Mouse (Mus musculus): ENCODE measurements at regions not wholly inside any gene's neighbourhood (a gene's known extent, or its start where the extent isn't known, plus 50 kb on each side); places are given as distances from the start of the nearest gene placed in this dataset.

- H3K36me3 ChIP-seq, result no peaks in the 10 kb centered on the region
- no peaks in the 10 kb centered on the region for H3K27me3 ChIP-seq (ENCODE audit: low read depth, poor library complexity, severe bottlenecking)
- H3K4me3 ChIP-seq, result no peak overlapping the region
- H3K27ac ChIP-seq, result no peak overlapping the region
- 90% methylated on average over 4 of the region's 4 CpGs for WGBS
- H3K4me1 ChIP-seq, result no peaks in the 10 kb centered on the region
- DNase-seq (ENCODE audit: low spot score), result no peak
- no peaks in the 10 kb centered on the region for H3K9me3 ChIP-seq (replicated peaks)
Observed at GRCm38 (mm10) chr8:8354977-8355376, 306.1 kb downstream of the Efnb2 start.

DNA sequence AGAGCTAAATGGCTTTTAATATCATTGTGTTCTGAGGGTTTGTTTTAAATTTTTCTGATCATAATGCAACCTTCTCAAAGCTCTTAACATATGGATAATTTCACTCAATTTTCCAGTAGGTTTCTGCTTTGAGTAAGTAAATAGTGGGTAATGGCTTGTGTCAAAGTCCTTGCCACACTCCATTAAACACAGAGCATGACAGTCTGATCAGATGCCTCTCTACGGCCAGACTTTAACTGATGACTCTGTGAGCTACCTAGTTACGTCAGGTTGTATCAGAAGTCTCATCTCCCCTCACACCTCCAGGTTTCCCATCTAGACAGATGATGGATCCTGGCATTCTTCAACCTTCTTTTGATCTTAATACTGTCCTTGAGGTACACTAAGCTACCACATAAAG lies 316.4 kb downstream of the Efnb2 start:
- H3K4me1 ChIP-seq, result peaks cover 4% of the 10 kb centered on the region; the same call in 1 of the 2 replicates
- no peaks in the 10 kb centered on the region for H3K27me3 ChIP-seq (ENCODE audit: low read depth, poor library complexity, severe bottlenecking)
- no peaks in the 10 kb centered on the region for H3K36me3 ChIP-seq
- no peak overlapping the region for H3K27ac ChIP-seq
- no peak for DNase-seq (ENCODE audit: low spot score)
- H3K4me3 ChIP-seq, result no peak overlapping the region
- 41% methylated on average over 2 of the region's 2 CpGs for WGBS
- H3K9me3 ChIP-seq (replicated peaks), result no peaks in the 10 kb centered on the region

DNA sequence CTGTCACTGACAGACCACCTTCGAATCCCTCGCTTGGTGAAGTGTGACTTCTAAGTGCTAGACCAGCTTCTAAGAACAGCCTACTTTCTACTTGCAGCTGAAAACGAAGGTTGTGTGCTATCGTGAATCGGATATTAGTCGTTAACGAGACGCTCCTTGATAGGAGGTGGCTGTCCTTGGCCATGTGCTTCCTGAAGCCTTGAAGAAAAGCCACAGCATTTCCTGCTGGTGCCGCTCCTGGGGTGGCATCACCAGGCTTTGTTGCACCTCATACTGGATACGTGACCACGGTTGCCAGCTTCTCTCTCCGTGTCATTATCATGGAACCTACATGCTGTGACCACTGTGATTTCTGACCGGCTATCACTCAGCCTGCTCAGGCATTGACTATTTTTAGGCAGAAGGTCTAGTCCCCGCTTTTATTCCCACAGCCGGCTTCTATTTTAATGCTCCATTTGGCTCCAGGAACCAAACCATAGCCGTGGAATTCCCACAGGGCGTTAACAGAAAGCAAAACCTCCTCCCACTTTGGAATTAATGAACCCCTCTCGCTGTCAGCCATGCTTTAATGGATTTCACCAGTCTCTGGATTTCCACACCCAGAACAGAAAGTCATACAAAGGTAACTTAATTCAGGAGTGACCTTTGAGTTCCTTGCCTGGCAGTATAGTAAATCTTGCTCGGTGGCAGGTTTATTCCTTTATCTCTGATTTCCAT lies 325.6 kb downstream of the Efnb2 start:
- H3K4me3 ChIP-seq, result no peak overlapping the region
- H3K27ac ChIP-seq, result no peak overlapping the region
- 76% methylated on average over 19 of the region's 19 CpGs for WGBS
- DNase-seq (ENCODE audit: low spot score), result no peak
- no peaks in the 10 kb centered on the region for H3K27me3 ChIP-seq (ENCODE audit: low read depth, poor library complexity, severe bottlenecking)
- peaks cover 30% of the 10 kb centered on the region for H3K4me1 ChIP-seq
- no peaks in the 10 kb centered on the region for H3K9me3 ChIP-seq (replicated peaks)
- no peaks in the 10 kb centered on the region for H3K36me3 ChIP-seq

- H3K4me1 ChIP-seq, result peaks cover 30% of the 10 kb centered on the region
- no peaks in the 10 kb centered on the region for H3K27me3 ChIP-seq (ENCODE audit: low read depth, poor library complexity, severe bottlenecking)
- WGBS, result 72% methylated on average over 7 of the region's 7 CpGs
- no peaks in the 10 kb centered on the region for H3K9me3 ChIP-seq (replicated peaks)
- no peak for DNase-seq (ENCODE audit: low spot score)
- H3K27ac ChIP-seq, result peak overlapping the region; percentile 14; the same call in 1 of the 2 replicates
- H3K36me3 ChIP-seq, result no peaks in the 10 kb centered on the region
- H3K4me3 ChIP-seq, result no peak overlapping the region
Observed at GRCm38 (mm10) chr8:8334515-8334914, 326.5 kb downstream of the Efnb2 start.

DNA sequence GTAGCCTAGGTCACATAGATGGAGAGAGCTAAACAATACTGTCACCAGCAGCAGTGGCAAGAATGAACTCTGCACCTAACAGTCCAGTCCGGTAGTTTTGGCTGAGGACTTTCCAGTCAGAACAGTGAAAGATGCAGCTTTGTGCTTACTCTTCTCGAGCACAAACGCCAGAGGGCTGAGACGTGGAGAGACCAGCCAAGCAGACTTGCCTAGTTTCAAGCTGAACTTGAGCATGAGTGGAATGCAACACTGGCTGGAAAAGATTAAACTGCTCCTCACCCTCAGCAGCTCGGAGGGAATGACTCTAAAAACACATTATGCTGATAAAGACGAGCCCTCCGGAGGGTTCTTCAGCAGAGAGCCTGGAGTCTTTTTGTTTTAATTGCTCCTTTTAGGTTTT lies 329.8 kb downstream of the Efnb2 start:
- WGBS, result 68% methylated on average over 7 of the region's 7 CpGs
- Histone ChIP-seq H3K4me3 (no peak overlapping the region), H3K27me3 (ENCODE audit: low read depth, poor library complexity, severe bottlenecking) (no peaks in the 10 kb centered on the region), H3K27ac (no peak overlapping the region), H3K9me3 (replicated peaks) (no peaks in the 10 kb centered on the region), H3K4me1 (peaks cover 34% of the 10 kb centered on the region), H3K36me3 (no peaks in the 10 kb centered on the region)
- DNase-seq (ENCODE audit: low spot score), result no peak

- H3K27ac ChIP-seq, result no peak overlapping the region
- H3K9me3 ChIP-seq (replicated peaks), result no peaks in the 10 kb centered on the region
- DNase-seq (ENCODE audit: low spot score), result no peak
- H3K4me1 ChIP-seq, result peaks cover 27% of the 10 kb centered on the region
- WGBS, result 32% methylated on average over 7 of the region's 7 CpGs
- no peaks in the 10 kb centered on the region for H3K36me3 ChIP-seq
- H3K4me3 ChIP-seq, result no peak overlapping the region
- H3K27me3 ChIP-seq (ENCODE audit: low read depth, poor library complexity, severe bottlenecking), result no peaks in the 10 kb centered on the region
Observed at GRCm38 (mm10) chr8:8328010-8328666, 332.9 kb downstream of the Efnb2 start.

GRCm38 (mm10) chr8:8326066-8326834 lies 334.8 kb downstream of the Efnb2 start:
- Histone ChIP-seq H3K4me3 (no peak overlapping the region), H3K27me3 (ENCODE audit: low read depth, poor library complexity, severe bottlenecking) (no peaks in the 10 kb centered on the region), H3K36me3 (no peaks in the 10 kb centered on the region), H3K9me3 (replicated peaks) (no peaks in the 10 kb centered on the region), H3K27ac (no peak overlapping the region), H3K4me1 (peaks cover 27% of the 10 kb centered on the region)
- 62% methylated on average over 16 of the region's 16 CpGs for WGBS
- no peak for DNase-seq (ENCODE audit: low spot score)

- 55% methylated on average over 4 of the region's 4 CpGs for WGBS
Observed at GRCm38 (mm10) chr8:8325420-8325819, 335.6 kb downstream of the Efnb2 start.

GRCm38 (mm10) chr8:8324520-8324919 lies 336.5 kb downstream of the Efnb2 start:
- WGBS, result 73% methylated on average over 5 of the region's 5 CpGs
- no peak for DNase-seq (ENCODE audit: low spot score)
- Histone ChIP-seq H3K4me3 (no peak overlapping the region), H3K9me3 (replicated peaks) (no peaks in the 10 kb centered on the region), H3K27me3 (ENCODE audit: low read depth, poor library complexity, severe bottlenecking) (no peaks in the 10 kb centered on the region), H3K27ac (no peak overlapping the region), H3K4me1 (peaks cover 27% of the 10 kb centered on the region), H3K36me3 (no peaks in the 10 kb centered on the region)

More at GRCm38 (mm10) chr8:8325420-8325819, 335.6 kb downstream of the Efnb2 start:
- DNase-seq (ENCODE audit: low spot score), result no peak
- Histone ChIP-seq H3K9me3 (replicated peaks) (no peaks in the 10 kb centered on the region), H3K27ac (no peak overlapping the region), H3K4me3 (no peak overlapping the region), H3K4me1 (peaks cover 27% of the 10 kb centered on the region), H3K36me3 (no peaks in the 10 kb centered on the region), H3K27me3 (ENCODE audit: low read depth, poor library complexity, severe bottlenecking) (no peaks in the 10 kb centered on the region)

GRCm38 (mm10) chr8:8308253-8308652 lies 352.8 kb downstream of the Efnb2 start:
- WGBS, result 86% methylated on average over 7 of the region's 7 CpGs
- no peak for DNase-seq (ENCODE audit: low spot score)
- H3K4me3 ChIP-seq, result no peak overlapping the region
- H3K36me3 ChIP-seq, result no peaks in the 10 kb centered on the region
- H3K27ac ChIP-seq, result no peak overlapping the region
- no peaks in the 10 kb centered on the region for H3K27me3 ChIP-seq (ENCODE audit: low read depth, poor library complexity, severe bottlenecking)
- H3K9me3 ChIP-seq (replicated peaks), result no peaks in the 10 kb centered on the region
- H3K4me1 ChIP-seq, result no peaks in the 10 kb centered on the region

GRCm38 (mm10) chr8:8307487-8307886 lies 353.6 kb downstream of the Efnb2 start:
- H3K27ac ChIP-seq, result no peak overlapping the region
- WGBS, result 85% methylated on average over 9 of the region's 9 CpGs

GRCm38 (mm10) chr8:8299965-8300767 lies 360.9 kb downstream of the Efnb2 start:
- 81% methylated on average over 6 of the region's 6 CpGs for WGBS

More at GRCm38 (mm10) chr8:8307487-8307886, 353.6 kb downstream of the Efnb2 start:
- no peaks in the 10 kb centered on the region for H3K4me1 ChIP-seq
- H3K36me3 ChIP-seq, result no peaks in the 10 kb centered on the region
- no peak overlapping the region for H3K4me3 ChIP-seq
- no peak for DNase-seq (ENCODE audit: low spot score)
- H3K27me3 ChIP-seq (ENCODE audit: low read depth, poor library complexity, severe bottlenecking), result no peaks in the 10 kb centered on the region
- H3K9me3 ChIP-seq (replicated peaks), result no peaks in the 10 kb centered on the region

More at GRCm38 (mm10) chr8:8299965-8300767, 360.9 kb downstream of the Efnb2 start:
- Histone ChIP-seq H3K9me3 (replicated peaks) (no peaks in the 10 kb centered on the region), H3K36me3 (no peaks in the 10 kb centered on the region), H3K27ac (no peak overlapping the region), H3K4me3 (no peak overlapping the region), H3K4me1 (no peaks in the 10 kb centered on the region), H3K27me3 (ENCODE audit: low read depth, poor library complexity, severe bottlenecking) (no peaks in the 10 kb centered on the region)
- no peak for DNase-seq (ENCODE audit: low spot score)

Data from limb, embryonic 10.5 days (tissue).